Mouse (Mus musculus) cortical plate, adult 2 months (tissue): ENCODE results near the gene Hist1h2bp.

Source experiments
- CTCF ChIP-seq: fragments of 200-500 bp; IDR thresholded peaks from 2 replicates; pipeline ENCODE4 v1.5.1; 2011; ENCODE audit warnings: mild to moderate bottlenecking, control low read depth, low read length; ENCODE audit not compliant: insufficient read depth; ENCODE audit errors: extremely low read depth
- POLR2A ChIP-seq: fragments of 200-500 bp; IDR thresholded peaks from 2 replicates; pipeline ENCODE4 v1.6.1; 2011; ENCODE audit warnings: mild to moderate bottlenecking, low read length, control low read depth; ENCODE audit not compliant: insufficient read depth; ENCODE audit errors: extremely low read depth

- TF ChIP-seq POLR2A: no peak
- no peak for TF ChIP-seq CTCF
These were observed 31.6 kb upstream of the Hist1h2bp start for GRCm38 (mm10) chr13:21755707-21756106.
